Mouse (Mus musculus) lung, embryonic 14.5 days (tissue): ENCODE data around the gene Caly. TPM values are rescaled to one million over a fixed set of nuclear protein-coding genes. Genes with fewer than 3 reads are reported as not detected.

Experiments used
- ATAC-seq: fragments of 200-750 bp; cut with Nextera tagmentation; 2 replicates; pipeline ENCODE4 v1.8.0; 2017; ENCODE audit warnings: mild to moderate bottlenecking, moderate TSS enrichment, moderate library complexity; ENCODE audit not compliant: insufficient read depth
- DNase-seq: peaks from one replicate; pipeline ENCODE4 v3.0.0-alpha.2; 2015
- H3K27ac ChIP-seq: fragments of 300-500 bp; sonication (generic); 2 replicates; pipeline ENCODE4 v1.5.1; 2014; ENCODE audit warnings: low read depth, mild to moderate bottlenecking, moderate library complexity
- H3K27me3 ChIP-seq: fragments of 300-500 bp; sonication (generic); 2 replicates; pipeline ENCODE4 v1.6.1; 2014; ENCODE audit warnings: low read length, control low read depth; ENCODE audit not compliant: insufficient read depth
- H3K36me3 ChIP-seq: fragments of 300-500 bp; sonication (generic); 2 replicates; pipeline ENCODE4 v1.6.1; 2014; ENCODE audit warnings: control low read depth; ENCODE audit not compliant: insufficient read depth
- H3K4me1 ChIP-seq: fragments of 300-500 bp; sonication (generic); 2 replicates; pipeline ENCODE4 v1.6.1; 2014; ENCODE audit warnings: antibody characterized with exemption, control low read depth; ENCODE audit not compliant: insufficient read depth
- H3K4me2 ChIP-seq: fragments of 300-500 bp; sonication (generic); 2 replicates; pipeline ENCODE4 v1.6.1; 2014; ENCODE audit warnings: mild to moderate bottlenecking
- H3K4me3 ChIP-seq: fragments of 300-500 bp; sonication (generic); 2 replicates; pipeline ENCODE4 v1.5.1; 2014; ENCODE audit warnings: low read depth, low read length
- H3K9ac ChIP-seq: fragments of 300-500 bp; sonication (generic); 2 replicates; pipeline ENCODE4 v1.6.1; 2014
- H3K9me3 ChIP-seq: fragments of 300-500 bp; sonication (generic); 2 replicates; pipeline ENCODE4 v1.6.1; 2016; ENCODE audit warnings: low read depth, low read length, control low read depth
- CTCF ChIP-seq: IDR thresholded peaks from 2 replicates; pipeline ENCODE4 v1.5.1; 2016; ENCODE audit warnings: antibody characterized with exemption, low read depth
- WGBS: fragments of 180-500 bp; shearing (Covaris S2); extraction: QIAGEN DNeasy Blood & Tissue Kit; methylation state at CpG from one replicate; pipeline ENCODE4 v1.1.7; 2014; 5-methylcytosine and 5-hydroxymethylcytosine counted together
- polyA plus RNA-seq: library from polyadenylated mRNA; unstranded; fragments of >200 nt; fragmentation: Nextera tagmentation; extraction: Ambion mirVana; gene quantifications from 2 replicates; pipeline ENCODE4 v1.2.1, GENCODE M21; 2014

Caly gene
- polyA plus RNA-seq, 1 experiment from 2014 or later = not detected

GRCm38 (mm10) chr7:140121338-140121910 is 39.1 kb upstream of the Caly start:
- H3K9me3 ChIP-seq = no peaks in the 10 kb centered on the region
- H3K4me1 ChIP-seq = 0 out of 2 replicates have a peak, but pooled peaks cover 6% of the 10 kb centered on the region
- H3K27ac ChIP-seq = no peak overlapping the region
- DNase-seq (no peak), ATAC-seq (no peak)
- H3K9ac ChIP-seq = no peak overlapping the region
- H3K4me2 ChIP-seq = no peak overlapping the region
- 57% methylated on average over 13 of the region's 13 CpGs for WGBS
- H3K27me3 ChIP-seq = no peaks in the 10 kb centered on the region
- H3K36me3 ChIP-seq = no peaks in the 10 kb centered on the region
- no peak overlapping the region for H3K4me3 ChIP-seq
- TF ChIP-seq CTCF = no peak

GRCm38 (mm10) chr7:140120484-140120883 is 38.1 kb upstream of the Caly start:
- no peak for TF ChIP-seq CTCF
- no peaks in the 10 kb centered on the region for H3K36me3 ChIP-seq

GRCm38 (mm10) chr7:140116329-140117054 is 34.1 kb upstream of the Caly start, which contains the start of gene Echs1:
Echs1 (minus strand) TSS chr7:140116476.
- ATAC-seq (peak; percentile 96), DNase-seq (peak; percentile 93)
- Histone ChIP-seq H3K9me3 (no peaks in the 10 kb centered on the region), H3K27me3 (no peaks in the 10 kb centered on the region), H3K9ac (peak within 1 kb of the TSS; percentile 69), H3K36me3 (peaks cover 14% of the 10 kb centered on the region), H3K4me1 (0 out of 2 replicates have a peak, but pooled peaks cover 3% of the 10 kb centered on the region), H3K4me2 (peak within 1 kb of the TSS; percentile 93), H3K4me3 (peak within 1 kb of the TSS; percentile 59), H3K27ac (peak within 1 kb of the TSS; percentile 75)
- TF ChIP-seq CTCF = no peak
- WGBS = 4% methylated on average over 28 of the region's 28 CpGs

More at GRCm38 (mm10) chr7:140120484-140120883, 38.1 kb upstream of the Caly start:
- H3K9me3 ChIP-seq = no peaks in the 10 kb centered on the region
- 88% methylated on average over 2 of the region's 2 CpGs for WGBS
- H3K27ac ChIP-seq = no peak overlapping the region
- no peak for ATAC-seq
- no peak for DNase-seq
- H3K4me2 ChIP-seq = no peak overlapping the region
- no peaks in the 10 kb centered on the region for H3K27me3 ChIP-seq
- H3K4me1 ChIP-seq = 0 out of 2 replicates have a peak, but pooled peaks cover 3% of the 10 kb centered on the region
- no peak overlapping the region for H3K9ac ChIP-seq
- H3K4me3 ChIP-seq = no peak overlapping the region

- peak within 1 kb of the TSS; percentile 93 for H3K4me2 ChIP-seq
- peak within 1 kb of the TSS; percentile 75 for H3K27ac ChIP-seq
- H3K9ac ChIP-seq = peak within 1 kb of the TSS; percentile 69
- H3K27me3 ChIP-seq = no peaks in the 10 kb centered on the region
- peak within 1 kb of the TSS; percentile 59 for H3K4me3 ChIP-seq
- DNase-seq = peak; percentile 85
- peaks cover 20% of the 10 kb centered on the region for H3K36me3 ChIP-seq
- no peaks in the 10 kb centered on the region for H3K9me3 ChIP-seq
- peak; percentile 86 for ATAC-seq
- WGBS = under 1% methylated on average over 23 of the region's 23 CpGs
- H3K4me1 ChIP-seq = 0 out of 2 replicates have a peak, but pooled peaks cover 3% of the 10 kb centered on the region
- TF ChIP-seq CTCF = no peak
Observed at GRCm38 (mm10) chr7:140115583-140116328, 33.4 kb upstream of the Caly start, which contains the start of gene Paox. Paox (plus strand) TSS chr7:140115799.

GRCm38 (mm10) chr7:140111943-140112342 is 29.6 kb upstream of the Caly start:
- Histone ChIP-seq H3K36me3 (peaks cover 55% of the 10 kb centered on the region), H3K4me1 (0 out of 2 replicates have a peak, but pooled peaks cover under 1% of the 10 kb centered on the region), H3K27me3 (no peaks in the 10 kb centered on the region), H3K9ac (no peak overlapping the region), H3K4me2 (no peak overlapping the region), H3K4me3 (no peak overlapping the region), H3K27ac (no peak overlapping the region), H3K9me3 (no peaks in the 10 kb centered on the region)
- DNase-seq (no peak), ATAC-seq (no peak)
- 64% methylated on average over 3 of the region's 3 CpGs for WGBS
- TF ChIP-seq CTCF = no peak

- no peak overlapping the region for H3K9ac ChIP-seq
- no peak overlapping the region for H3K27ac ChIP-seq
- TF ChIP-seq CTCF = no peak
- no peaks in the 10 kb centered on the region for H3K9me3 ChIP-seq
- no peak overlapping the region for H3K4me2 ChIP-seq
- H3K36me3 ChIP-seq = peaks cover 35% of the 10 kb centered on the region
- ATAC-seq = no peak
- no peak overlapping the region for H3K4me3 ChIP-seq
- no peaks in the 10 kb centered on the region for H3K4me1 ChIP-seq
- H3K27me3 ChIP-seq = no peaks in the 10 kb centered on the region
- no peak for DNase-seq
- 73% methylated on average over 4 of the region's 4 CpGs for WGBS
Observed at GRCm38 (mm10) chr7:140104009-140104408, 21.7 kb upstream of the Caly start.
